Mouse (Mus musculus) left cerebral cortex, postnatal 36 days (tissue): Measurements from ENCODE around the gene Mapk14. TPM values are rescaled to one million over a fixed set of nuclear protein-coding genes. Genes with fewer than 3 reads are reported as not detected.

Source experiments
- DNase-seq, 2 experiments: peaks; one replicate each; pipeline ENCODE4 v3.0.0; 2021 to 2022; ENCODE audit warnings: low spot score in 2 of 2, mixed read lengths in 1 of 2
- intact Hi-C: fragments of 180-260 bp; cut with DNase I; formaldehyde crosslinking; loops from one replicate; pipeline ENCODE4 v1.15.1; 2025
- total RNA-seq, 2 experiments: library from RNA; stranded (reverse); gene quantifications; 2 replicates each; pipeline ENCODE4 v1.2.3; 2021

Gene Mapk14
- total RNA-seq, 2 experiments from 2014 or later: 86.6 to 86.8 TPM

DNA sequence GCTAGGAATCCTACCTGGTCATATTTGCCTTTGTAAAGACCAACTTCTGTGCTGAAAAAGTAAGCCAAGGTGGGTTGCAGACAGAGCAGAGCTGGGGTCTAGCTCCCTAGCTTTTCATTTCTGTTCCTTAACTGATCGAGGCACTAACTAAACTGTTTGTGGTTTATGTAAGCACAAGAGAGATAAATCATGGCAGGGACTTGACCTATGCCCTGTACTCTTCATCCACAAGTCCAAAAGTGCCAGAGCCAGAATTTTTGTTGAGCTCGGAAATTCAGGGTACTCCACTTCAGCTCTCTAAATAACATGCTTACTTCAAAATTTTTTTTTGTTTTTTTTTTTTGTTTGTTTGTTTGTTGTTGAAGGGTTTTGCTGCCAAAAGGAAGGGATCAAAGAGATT is 5.5 kb downstream of the Mapk14 start:
- intact Hi-C loops: no loop called here
- no peak for DNase-seq

DNA sequence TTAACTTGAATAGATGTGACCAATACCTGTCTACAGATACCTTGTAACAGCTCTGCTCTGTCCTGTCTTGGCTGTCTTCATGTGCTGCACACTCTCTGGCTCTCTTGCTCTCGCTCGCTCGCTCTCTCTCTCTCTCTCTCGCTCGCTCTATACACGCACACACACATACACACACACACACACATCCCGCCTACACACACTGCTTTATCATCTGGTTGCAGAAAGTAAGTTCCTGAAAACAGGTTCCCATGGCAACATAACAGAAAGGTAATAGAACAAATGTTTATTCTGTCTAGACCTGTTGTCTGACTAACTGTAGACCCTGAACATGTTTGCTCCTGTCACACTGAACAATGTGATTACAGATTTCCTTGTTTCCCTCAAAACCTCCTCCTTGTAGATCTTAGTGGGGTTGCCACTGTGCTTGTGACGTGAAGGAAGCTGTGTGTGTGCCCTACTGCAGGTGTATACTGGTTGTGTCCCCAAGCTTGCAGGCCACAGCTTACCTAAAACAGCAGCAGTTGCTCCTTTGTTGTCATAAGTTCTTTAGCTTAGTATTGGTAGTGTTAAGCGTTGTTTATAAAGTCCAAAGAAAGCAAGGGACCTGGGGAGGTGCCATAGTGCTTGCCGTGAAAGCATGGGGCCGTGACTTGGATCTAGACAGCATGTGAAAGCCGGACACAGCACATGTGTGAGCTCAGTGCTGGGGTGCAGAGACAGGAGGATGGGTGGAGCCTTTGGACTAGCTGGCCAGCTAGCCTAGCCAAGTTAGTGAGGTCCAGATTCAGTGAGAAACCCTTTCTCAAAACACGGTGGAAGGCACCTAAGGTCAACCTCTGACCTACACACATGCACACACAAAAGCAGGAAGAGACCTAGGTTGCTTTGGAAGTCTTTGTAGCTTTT is 6.4 kb downstream of the Mapk14 start:
- DNase-seq: no peak
- intact Hi-C loops: no loop called here

DNA sequence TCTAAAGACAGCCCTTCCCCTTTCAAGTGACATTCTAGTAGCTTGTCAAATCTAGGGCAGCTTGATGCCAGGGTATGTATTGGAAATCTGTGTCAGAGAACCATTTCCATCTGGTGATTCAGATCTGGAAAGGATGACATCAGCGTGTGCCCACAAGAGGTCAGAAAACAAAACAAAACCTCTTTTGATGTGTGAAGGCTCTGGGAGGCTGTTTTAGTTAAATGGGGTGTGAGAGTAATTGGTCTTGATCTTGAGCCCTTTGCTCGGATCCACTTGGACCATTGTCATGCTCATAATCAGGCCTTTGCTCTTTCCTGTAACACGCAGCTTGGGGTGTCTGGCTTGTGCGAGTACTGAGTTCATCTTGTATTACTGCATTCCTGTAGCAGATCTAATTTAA is 7.1 kb downstream of the Mapk14 start:
- DNase-seq: no peak
- intact Hi-C loops: no loop called here

DNA sequence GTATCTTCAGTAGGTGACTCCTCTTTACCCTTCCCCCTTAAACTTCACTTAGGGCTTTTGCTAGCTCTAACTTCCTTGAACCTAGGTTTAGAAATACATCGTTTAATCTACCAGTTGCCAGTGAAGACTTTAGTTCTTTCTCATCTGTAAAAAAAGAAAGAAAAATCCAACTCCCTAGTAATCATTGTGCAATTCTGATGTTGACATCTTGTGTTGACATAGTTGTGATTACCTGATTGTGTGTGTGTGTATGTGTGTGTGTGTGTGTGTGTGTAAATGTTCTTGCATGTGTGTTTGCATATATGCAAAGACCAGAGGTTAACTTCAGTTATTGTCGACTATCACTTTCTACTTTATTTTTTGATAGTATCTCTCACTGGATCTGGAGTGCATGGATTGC is 7.5 kb downstream of the Mapk14 start:
- DNase-seq: no peak
- intact Hi-C loops: no loop called here

DNA sequence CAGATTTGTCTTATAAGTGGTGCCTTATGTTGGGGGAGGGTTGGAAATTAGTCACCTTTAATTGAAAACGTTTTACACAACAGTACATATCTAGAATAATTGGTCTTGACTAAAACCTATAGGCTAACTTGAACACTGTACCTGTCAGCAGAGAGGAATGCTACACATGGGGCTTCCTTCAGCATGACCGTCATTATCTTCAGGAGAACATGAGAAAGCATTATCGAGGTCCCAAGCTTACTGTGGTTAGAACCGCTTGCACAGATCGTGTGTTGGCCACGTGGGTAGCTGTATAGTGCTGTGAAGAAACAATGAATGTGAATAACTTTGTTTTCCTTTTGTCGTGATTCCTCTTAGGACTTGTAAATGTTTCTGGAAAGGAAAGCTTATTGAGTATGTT is 8.7 kb downstream of the Mapk14 start:
- intact Hi-C loops: no loop called here

DNA sequence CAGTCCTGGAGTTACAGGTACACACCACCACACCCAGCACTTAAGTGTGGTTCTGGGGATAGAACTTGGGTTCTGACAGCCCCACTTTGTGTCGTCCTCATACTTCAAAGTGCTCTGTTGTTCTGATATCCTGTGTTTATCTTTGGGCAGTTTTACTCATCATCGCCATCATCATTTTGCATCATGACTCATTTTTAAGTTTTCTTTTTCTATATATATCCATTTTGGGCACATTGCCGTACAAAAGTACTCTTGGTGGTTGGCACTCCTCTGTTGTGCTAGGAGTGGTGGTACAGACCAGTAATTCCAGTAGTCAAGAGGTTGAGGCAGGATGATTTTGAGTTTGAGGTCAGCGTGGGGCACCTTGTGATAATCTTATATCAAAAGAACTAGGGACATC is 10.0 kb downstream of the Mapk14 start:
- intact Hi-C loops: no loop called here
- DNase-seq: no peak

More for the DNA sequence above, 8.7 kb downstream of the Mapk14 start:
- DNase-seq: no peak

DNA sequence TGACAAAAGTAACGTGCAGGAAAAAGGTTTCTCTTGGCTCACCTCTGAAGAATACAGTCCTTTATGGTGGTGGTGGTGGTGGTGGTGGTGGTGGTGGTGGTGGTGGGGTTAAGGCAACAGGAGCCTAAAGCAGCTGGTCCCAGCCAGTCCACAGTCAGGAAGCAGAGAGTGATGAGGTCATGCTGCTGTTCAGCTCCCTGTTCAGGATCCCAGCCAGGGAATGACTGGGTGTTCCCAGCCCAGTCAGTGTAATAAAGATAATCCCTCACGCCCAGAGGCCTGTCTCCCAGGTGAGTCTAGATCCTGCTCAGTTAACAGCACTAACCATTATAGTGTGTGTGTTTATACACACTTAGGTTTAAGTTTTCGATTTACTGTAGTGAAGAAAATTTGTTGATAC is 10.6 kb downstream of the Mapk14 start:
- intact Hi-C loops: no loop called here

DNA sequence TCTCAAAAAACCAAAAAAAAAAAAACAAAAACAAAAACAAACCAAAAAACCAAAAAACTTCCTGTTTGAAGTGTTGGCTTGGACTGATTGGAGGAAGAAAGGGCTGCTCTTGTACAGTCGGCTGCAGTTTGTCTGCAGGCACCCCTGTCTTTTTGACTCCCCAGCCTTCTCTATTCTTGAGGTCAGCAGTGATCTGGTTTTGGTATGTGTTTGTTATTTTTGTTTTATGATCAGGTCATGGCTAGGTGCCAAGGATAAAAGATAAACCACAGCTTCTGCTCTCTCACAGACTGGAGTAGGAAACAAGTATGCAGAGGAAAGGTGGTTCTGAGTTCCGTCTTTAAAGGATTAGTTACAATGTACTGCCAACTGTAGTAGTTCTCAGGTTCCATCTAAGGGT is 11.5 kb downstream of the Mapk14 start:
- DNase-seq: no peak
- intact Hi-C loops: no loop called here

More for the DNA sequence above, 10.6 kb downstream of the Mapk14 start:
- DNase-seq: no peak

DNA sequence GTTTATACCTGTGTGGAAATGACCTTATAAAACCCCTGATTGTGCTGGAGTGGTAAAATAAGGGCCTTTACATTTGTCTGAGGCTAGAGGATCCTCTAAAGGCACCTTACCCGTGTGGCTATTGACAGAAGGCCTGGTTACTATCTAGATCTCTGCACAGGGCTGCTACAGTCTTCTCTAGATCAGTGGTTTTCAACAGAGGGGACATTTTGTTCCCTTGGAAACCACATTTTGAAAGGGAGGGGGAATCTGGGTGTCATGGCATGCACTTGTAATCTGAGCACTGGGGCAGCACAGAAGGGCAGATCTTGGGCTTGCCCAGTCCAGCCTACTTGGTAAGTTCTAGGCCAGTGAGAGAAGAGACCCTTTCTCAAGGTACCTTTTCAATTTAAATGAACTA is 15.6 kb downstream of the Mapk14 start:
- intact Hi-C loops: no loop called here
- DNase-seq: no peak

DNA sequence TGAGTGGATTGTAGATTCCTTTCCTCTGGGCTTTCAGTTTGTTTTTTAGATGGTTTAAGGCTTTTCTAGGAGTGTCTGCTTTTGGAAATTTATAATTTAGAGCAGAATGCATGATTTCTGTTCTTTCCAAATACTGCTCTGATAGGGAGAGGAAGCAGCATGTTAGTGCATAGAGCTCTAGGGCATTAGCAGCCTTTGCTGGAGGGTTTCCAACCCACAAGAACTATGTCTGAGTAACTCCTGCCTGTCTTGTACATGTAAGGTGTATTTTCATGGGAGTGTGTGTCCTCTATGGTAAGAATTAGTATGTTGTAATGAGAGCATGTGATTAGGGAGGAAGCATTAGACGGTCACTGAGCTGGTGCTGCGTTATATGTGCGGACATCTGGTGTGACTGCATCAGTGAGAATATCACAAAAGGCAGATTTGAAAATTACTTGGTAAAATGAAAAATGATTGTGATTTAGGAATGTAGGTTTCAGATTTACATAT is 16.1 kb downstream of the Mapk14 start:
- no peak for DNase-seq
- intact Hi-C loops: no loop called here

DNA sequence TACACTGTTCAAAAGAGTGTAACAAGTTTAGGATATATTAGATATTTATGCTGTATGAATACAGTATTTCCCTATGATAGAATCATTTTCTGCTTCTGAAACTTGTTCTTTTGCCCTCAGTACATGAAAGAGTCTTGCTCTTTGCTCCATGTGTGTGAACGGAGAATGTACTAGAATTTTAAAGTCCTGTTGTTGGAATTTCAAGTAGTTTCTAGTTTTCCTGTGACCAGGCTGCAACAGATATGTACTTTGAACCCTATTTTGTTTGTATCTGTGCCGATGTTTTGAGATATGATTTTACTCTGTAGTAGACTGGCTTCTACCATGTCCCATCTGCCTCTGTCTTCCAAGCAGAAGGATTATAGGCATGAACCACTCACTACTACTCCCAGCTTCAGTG is 16.7 kb downstream of the Mapk14 start:
- intact Hi-C loops: no loop called here
- no peak for DNase-seq

DNA sequence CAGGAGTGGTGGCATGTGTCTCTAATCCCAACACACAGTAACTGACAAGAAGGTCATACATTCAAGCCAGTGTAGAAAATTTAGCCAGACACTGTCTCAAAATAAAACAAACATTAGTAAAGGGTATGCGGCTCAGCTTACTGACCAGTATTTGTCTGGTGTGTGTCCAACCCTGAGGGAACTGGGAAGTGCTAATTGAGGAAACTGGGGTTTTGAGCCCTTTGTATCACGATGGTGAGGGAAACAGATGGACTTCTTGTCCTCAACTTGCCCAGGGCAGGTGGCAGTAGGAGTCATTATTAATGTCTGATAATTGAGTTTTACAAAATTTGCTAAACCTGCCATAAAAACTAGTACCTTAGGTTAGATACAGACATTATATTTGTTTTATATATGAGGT is 17.9 kb downstream of the Mapk14 start:
- intact Hi-C loops: no loop called here

DNA sequence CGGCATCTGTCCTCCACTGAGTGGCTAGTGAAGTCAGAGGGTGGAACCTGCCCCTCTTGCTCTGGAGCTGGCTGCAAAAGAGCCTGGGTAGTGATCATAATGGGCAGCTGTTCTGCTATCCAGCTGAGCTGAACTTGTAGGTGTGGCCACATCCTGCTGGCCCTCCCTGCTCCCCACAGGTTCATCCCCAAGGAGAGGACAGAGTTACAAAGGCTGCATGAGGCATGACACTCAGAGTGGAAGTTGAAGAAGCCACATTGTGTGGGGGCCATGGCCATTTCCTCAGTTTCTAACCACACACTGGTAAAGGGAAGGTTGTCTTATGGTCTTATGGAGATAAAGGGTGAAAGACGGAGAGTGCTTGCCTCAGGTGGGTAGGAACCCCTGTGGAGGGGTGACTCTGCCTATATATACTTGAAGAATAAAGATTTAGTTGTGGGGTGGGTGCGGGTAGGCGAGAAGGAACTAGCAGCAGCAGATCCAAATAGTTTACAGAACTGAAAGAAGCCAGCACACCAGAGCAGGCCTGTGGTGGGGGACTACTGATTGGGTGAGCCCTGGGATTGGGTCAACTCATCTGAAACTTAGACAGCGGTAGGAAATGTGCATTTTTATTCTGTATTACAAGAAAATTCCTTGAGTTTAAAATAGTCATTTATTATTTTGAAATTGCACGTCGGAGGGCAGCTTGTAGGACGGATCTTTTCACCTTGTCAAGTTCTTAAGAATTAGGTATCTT is 18.6 kb downstream of the Mapk14 start:
- no peak for DNase-seq
- intact Hi-C loops: no loop called here

More for the DNA sequence above, 17.9 kb downstream of the Mapk14 start:
- no peak for DNase-seq

DNA sequence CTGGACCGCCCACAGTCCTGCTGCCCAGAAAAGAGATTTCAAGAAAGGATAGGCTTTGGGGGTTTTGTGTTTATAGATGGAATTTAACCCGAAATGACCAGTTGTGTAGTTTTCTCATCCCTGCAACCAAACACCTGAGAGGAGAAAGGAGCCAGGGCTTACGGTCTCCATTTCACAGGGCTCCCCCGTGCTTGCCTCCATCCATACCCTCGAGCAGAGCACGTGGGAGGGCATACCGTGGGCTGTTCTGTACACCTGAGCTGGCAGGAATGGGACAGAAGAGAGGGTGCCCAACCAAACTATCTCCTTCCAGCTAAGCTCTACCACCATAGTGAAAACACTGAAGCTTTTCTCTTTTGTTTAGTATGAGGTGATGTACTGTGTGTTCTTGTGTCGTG is 19.2 kb downstream of the Mapk14 start:
- no peak for DNase-seq
- intact Hi-C loops: no loop called here

DNA sequence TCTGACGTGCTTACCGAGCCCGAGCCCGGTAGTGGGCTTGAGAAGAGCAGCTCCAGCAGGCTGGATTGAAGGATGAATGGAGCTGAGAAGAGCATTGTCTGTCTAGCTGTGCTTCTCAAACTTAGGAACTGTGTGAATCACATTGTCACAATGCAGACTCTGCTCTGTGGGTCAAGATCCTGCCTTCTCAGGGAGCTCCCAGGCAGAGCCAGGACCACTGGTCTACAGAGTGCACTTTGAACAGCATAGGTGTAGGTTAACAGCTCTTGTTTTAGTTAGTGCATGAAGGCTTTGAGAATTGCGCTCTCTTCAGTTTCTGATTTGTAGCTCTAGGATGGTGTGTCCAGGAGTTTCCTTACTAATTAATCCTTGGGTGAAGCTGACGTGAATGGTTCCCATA is 20.1 kb downstream of the Mapk14 start:
- intact Hi-C loops: no loop called here
- no peak for DNase-seq

DNA sequence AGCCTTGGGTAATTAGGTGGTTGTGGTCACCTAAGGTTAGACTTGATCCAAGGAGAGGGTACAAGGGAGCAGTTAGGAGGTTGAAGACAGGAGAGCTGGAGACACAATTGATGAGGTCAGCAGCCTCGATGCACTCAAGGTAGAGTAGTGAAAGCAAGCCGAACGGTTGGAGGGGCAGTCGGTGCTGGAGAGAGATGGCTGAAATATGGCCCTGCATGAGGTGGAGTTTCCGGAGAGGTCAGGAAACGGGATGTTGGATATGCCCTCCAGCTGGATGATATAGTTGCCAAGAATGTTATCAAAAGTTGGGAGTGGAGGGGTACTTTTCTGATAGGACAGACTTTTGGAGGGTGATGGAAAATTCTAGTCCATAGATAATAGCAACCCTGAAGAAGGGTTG is 21.2 kb downstream of the Mapk14 start:
- intact Hi-C loops: no loop called here
- DNase-seq: no peak

DNA sequence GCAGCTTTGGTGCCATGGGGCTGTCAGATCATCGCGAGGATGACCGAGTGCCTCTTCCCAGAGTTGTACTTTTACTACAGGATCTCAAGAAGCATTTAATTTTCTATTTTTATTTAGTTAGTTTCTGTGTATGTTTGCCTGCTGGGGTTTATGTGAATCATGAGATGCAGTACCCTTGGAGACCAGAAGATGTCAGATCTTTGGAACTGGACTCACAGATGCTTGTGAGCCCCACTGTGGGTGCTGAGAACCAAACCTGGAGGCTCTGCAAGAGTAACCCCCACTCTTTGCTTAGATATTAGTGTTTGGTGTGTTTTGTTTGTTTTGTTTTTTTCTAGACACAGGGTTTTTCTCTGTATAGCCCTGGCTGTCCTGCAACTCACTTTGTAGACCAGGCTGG is 22.9 kb downstream of the Mapk14 start:
- DNase-seq: no peak
- intact Hi-C loops: no loop called here

DNA sequence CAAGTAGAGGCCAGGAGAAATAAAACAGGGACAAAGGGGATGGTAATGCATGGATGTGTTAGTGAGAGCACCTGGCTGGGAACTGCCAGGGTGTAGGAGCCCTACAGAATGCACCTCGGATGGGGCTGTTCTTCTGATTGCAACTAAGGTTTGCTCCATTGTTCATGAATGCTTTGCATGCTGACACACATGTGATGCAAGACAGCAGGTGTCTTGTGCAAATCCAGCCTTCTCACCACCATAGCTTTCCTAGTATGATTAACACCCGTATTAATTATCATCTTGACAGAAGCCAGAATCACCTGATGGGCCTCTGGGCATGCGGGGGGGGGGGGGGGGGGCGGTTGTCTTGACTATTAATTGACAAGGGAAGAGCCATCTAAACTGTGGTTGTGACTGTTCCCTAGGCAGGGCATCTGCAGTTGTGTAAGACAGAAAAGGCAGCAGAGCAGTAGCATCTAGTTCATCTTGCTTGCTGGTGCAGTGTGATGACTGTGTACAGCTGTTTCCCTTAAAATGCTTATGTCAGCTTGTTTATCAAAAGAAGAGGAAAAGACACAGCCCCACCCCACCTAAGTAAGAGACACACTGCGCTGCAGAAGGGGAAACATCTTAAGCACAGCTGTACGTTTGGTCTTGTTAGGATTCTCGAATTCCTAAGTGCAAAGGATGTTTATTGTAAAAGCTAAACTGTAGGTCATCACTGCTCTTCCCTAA is 24.9 kb downstream of the Mapk14 start:
- intact Hi-C loops: no loop called here

DNA sequence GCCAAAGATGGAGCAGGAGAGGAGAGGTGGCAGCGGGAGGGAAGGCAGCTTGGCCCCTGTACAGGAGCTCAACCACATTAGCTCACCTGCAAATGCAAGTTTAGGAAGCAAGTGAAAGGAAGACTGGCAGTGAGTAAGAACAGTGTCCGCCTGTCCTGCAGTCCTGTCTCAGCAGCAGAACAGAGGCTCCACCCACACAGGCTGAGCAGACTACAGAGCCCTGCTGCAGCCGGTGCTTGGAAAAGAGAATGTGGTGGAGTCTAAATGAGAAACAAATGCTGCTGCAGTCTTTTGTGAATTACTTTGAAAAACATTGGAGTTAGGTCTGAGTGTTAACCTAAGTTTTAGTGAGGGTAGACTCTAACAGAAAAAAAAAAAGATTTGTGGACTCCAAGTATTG is 26.4 kb downstream of the Mapk14 start:
- intact Hi-C loops: no loop called here
- no peak for DNase-seq

More for the DNA sequence above, 24.9 kb downstream of the Mapk14 start:
- no peak for DNase-seq

DNA sequence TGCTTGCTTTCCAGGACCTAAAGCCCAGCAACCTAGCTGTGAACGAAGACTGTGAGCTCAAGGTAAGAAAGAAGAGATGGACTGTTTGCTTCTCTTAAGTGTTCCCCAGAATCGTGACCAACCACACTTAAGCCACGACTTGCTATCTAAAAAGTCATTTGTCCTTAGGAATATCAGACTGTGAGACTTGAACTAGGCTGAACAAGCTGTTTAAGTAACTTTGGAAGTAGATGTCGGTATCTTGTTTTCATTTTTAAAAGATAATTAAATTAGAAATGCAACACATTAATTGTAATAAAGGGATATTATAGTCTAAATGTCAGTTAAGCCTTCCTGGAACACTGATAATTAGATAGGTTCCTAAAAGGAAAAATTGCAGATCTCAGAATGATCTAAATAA is 34.7 kb downstream of the Mapk14 start, which contains the start of gene AC170998.1:
TSS of gene AC170998.1 (plus strand) at position 301 of the 400 bp plus-strand sequence.
- DNase-seq: no peak
- intact Hi-C loops: no loop called here
